Mouse (Mus musculus) E14TG2a.4 (cell line): ENCODE results near the gene Mmgt2.
A peak's percentile ranks its signal among the peaks of the same experiment; 100 is the strongest.

Source experiments
- H3K27me3 ChIP-seq: 2 replicates; pipeline ENCODE4 v1.6.1; 2014; ENCODE audit warnings: low read length, control low read depth; ENCODE audit not compliant: insufficient read depth
- H3K36me3 ChIP-seq: 2 replicates; pipeline ENCODE4 v1.6.1; 2014; ENCODE audit warnings: low read length, control low read depth; ENCODE audit not compliant: insufficient read depth
- H3K4me1 ChIP-seq: replicated peaks from 2 replicates; pipeline ENCODE4 v1.6.1; 2014; ENCODE audit warnings: low read depth, low read length, control low read depth
- H3K4me3 ChIP-seq: replicated peaks from 2 replicates; pipeline ENCODE4 v1.5.1; 2014; ENCODE audit warnings: mild to moderate bottlenecking, low read length
- H3K9me3 ChIP-seq: 2 replicates; pipeline ENCODE4 v1.6.1; 2014; ENCODE audit warnings: low read length, control low read depth
- CTCF ChIP-seq: conservative IDR thresholded peaks from 2 replicates; pipeline ENCODE4 v1.5.1; 2014; ENCODE audit warnings: low read length
- NANOG ChIP-seq: IDR thresholded peaks from 2 replicates; pipeline ENCODE4 v1.6.1; 2014; ENCODE audit warnings: borderline replicate concordance, low read length, mixed read lengths
- POU5F1 ChIP-seq: IDR thresholded peaks from 2 replicates; pipeline ENCODE4 v1.6.1; 2014; ENCODE audit warnings: low read length, borderline replicate concordance

Mmgt2 gene

DNA sequence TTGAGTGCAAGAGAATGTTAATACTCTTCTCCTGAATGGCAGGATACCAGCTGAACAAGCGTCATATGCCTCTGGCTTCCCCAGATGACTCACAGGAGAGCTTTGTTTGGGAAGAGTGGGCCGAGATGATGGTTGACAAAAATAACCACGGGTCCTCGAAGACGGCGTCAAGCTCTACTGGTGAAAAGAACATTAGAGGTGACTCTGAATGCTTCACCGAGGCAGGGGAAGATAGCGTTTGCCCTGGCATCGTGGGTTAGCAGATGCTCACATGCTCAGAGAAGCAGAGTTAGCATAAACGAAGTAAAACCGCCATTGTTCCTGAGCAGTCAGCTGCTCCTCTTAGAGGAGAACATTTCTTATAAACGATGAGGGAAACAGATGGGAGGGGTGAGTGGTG, 21.0 kb downstream of the Mmgt2 start:
- TF ChIP-seq POU5F1 = no peak
- no peak for TF ChIP-seq NANOG
- TF ChIP-seq CTCF = no peak
- H3K36me3 ChIP-seq = no peaks in the 10 kb centered on the region; the same call in 1 of the 2 replicates
- H3K27me3 ChIP-seq = peaks cover 51% of the 10 kb centered on the region
- H3K4me3 ChIP-seq = no peak overlapping the region
- peaks cover 19% of the 10 kb centered on the region for H3K4me1 ChIP-seq
- H3K9me3 ChIP-seq = no peaks in the 10 kb centered on the region

DNA sequence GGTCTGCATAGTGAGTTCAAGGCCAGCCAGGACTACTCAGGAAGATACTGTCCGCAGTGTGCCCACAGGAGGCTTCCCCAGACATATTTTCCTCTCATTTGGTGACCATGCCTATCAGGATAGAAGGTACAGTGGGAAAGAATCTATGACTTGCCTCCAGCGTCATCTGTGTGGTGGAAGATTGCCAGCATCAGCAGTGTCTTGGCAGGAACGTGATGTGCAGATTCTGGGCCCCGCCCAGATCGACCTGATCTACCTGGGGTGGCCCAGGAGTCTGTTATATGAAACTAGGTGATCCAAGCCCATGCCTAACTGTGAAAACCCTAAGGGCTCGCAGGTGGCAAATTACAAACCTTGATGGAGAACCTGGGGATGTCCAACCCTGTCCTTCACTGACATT, 21.5 kb downstream of the Mmgt2 start:
- no peaks in the 10 kb centered on the region for H3K9me3 ChIP-seq

DNA sequence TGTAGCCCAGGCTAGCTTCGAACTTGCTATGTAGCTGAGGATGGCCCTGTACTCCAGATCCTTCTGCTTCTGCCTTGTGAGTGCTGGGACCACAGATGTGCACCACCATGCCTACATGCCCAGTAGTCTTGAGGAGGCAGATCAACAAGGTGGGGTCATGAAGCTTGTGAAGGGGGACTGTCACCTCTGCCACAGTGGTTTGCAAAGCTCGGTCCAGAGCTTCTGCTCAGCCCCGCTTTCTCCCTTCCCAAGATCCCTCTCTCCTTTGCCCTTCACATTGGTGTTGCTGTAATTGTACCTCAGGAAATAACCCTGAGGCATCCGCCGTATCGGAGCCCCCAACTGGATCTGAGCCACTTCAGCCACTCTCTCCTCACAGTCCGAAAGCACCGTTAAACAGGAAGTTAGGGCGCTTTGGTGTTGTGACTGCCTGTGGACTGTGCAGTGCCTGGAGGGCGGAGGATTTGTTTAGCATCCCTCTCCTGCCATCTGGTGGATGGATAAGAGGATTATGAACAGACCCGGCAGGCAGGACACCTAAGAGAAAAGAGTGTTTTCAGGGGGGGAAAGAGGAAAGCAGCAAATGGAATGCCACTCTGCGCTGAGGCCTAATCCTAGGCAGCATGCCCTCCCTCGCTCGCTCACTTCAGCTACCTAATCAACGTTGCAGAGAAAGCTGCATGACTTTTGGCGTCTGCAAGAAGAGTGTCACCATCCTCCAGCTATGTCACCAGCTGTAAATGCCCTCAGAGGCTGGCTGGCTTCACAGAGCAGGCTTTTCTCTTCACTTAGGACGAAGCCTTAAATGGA, 27.2 kb downstream of the Mmgt2 start:
- Histone ChIP-seq H3K9me3 (no peaks in the 10 kb centered on the region), H3K36me3 (no peaks in the 10 kb centered on the region), H3K27me3 (peaks cover 11% of the 10 kb centered on the region), H3K4me3 (no peak overlapping the region; the same call in 1 of the 2 replicates), H3K4me1 (peaks cover 16% of the 10 kb centered on the region; the same call in 1 of the 2 replicates)
- TF ChIP-seq NANOG = no peak
- TF ChIP-seq CTCF = peak; percentile 38
- TF ChIP-seq POU5F1 = no peak

More for the DNA sequence above, 21.5 kb downstream of the Mmgt2 start:
- peaks cover 18% of the 10 kb centered on the region for H3K4me1 ChIP-seq
- H3K36me3 ChIP-seq = no peaks in the 10 kb centered on the region; the same call in 1 of the 2 replicates
- H3K4me3 ChIP-seq = no peak overlapping the region
- no peak for TF ChIP-seq POU5F1
- TF ChIP-seq CTCF = no peak
- TF ChIP-seq NANOG = no peak
- H3K27me3 ChIP-seq = peaks cover 45% of the 10 kb centered on the region

DNA sequence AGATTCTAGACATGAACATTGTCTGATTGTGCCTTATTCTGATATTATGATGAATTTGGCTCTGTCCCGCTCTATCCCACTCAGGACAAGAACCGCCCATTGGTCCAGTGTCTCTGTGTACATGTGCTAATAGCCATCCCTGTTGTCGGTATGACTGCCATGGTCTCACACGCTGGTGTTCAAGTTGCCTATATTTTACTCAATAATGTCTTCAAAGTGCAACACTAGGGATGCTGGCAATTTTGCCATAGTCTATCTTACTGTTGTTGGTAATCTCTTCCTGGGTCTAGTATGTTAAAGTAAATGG, 27.8 kb downstream of the Mmgt2 start:
- no peak for TF ChIP-seq CTCF
- no peak for TF ChIP-seq POU5F1
- no peak for TF ChIP-seq NANOG

GRCm38 (mm10) chr11:62678778-62679354, 30.4 kb downstream of the Mmgt2 start:
- Histone ChIP-seq H3K4me3 (no peak overlapping the region), H3K4me1 (peaks cover 16% of the 10 kb centered on the region; the same call in 1 of the 2 replicates), H3K36me3 (no peaks in the 10 kb centered on the region), H3K27me3 (no peaks in the 10 kb centered on the region), H3K9me3 (no peaks in the 10 kb centered on the region)
- TF ChIP-seq NANOG (no peak), POU5F1 (no peak), CTCF (no peak)

More for the DNA sequence above, 27.8 kb downstream of the Mmgt2 start:
- Histone ChIP-seq H3K9me3 (no peaks in the 10 kb centered on the region), H3K4me1 (peaks cover 16% of the 10 kb centered on the region; the same call in 1 of the 2 replicates), H3K36me3 (no peaks in the 10 kb centered on the region), H3K4me3 (no peak overlapping the region), H3K27me3 (0 out of 2 replicates have a peak, but pooled peaks cover 7% of the 10 kb centered on the region)

DNA sequence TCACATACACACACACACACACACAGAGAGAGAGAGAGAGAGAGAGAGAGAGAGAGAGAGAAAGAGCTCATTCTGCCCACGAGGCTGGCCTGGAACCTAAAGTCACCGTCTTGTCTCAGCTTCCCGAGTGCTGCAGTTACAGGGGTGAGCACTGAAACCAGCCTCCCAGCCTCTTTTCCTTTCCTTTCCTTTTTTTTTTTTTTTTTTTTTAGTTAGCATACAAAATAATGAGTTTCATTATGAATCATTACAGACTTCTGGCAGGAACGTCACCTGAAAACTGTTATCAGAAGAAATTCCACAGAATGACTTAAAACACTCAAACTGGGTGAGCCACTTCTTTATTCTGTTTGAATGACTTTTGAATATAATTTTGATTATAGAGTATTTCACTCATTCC, 31.5 kb downstream of the Mmgt2 start:
- Histone ChIP-seq H3K4me3 (no peak overlapping the region), H3K36me3 (no peaks in the 10 kb centered on the region), H3K27me3 (no peaks in the 10 kb centered on the region), H3K4me1 (peaks cover 13% of the 10 kb centered on the region; the same call in 1 of the 2 replicates), H3K9me3 (no peaks in the 10 kb centered on the region)
- TF ChIP-seq POU5F1 (no peak), CTCF (no peak), NANOG (no peak)

DNA sequence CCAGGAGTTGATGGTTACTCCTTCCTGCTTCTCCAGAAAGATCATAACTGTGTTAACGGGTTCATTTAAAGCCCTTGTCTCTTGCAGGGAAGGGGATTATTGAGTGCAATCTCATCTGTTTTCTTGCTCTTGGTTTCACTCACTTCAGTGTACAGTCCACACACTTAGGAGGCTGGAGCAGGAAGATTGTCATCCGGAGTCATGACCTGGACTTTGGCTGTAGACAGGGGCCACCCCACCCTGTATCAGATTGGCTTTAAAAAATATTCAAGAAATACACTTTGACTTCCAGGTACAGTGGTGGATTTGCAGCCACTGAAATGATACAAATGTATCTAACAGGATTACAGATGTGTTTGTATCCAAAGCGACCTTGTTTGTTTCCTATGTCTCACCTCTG, 43.1 kb downstream of the Mmgt2 start:
- Histone ChIP-seq H3K27me3 (peaks cover 3% of the 10 kb centered on the region; the same call in 1 of the 2 replicates), H3K36me3 (no peaks in the 10 kb centered on the region), H3K4me1 (peaks cover 7% of the 10 kb centered on the region; the same call in 1 of the 2 replicates), H3K9me3 (0 out of 2 replicates have a peak, but pooled peaks cover 3% of the 10 kb centered on the region), H3K4me3 (no peak overlapping the region)
- TF ChIP-seq NANOG (no peak), POU5F1 (no peak), CTCF (no peak)

- 0 out of 2 replicates have a peak, but pooled peaks cover 3% of the 10 kb centered on the region for H3K9me3 ChIP-seq
- no peaks in the 10 kb centered on the region for H3K36me3 ChIP-seq
- peaks cover 3% of the 10 kb centered on the region; the same call in 1 of the 2 replicates for H3K27me3 ChIP-seq
- no peak for TF ChIP-seq NANOG
- TF ChIP-seq CTCF = peak; percentile 56
- TF ChIP-seq POU5F1 = no peak
- H3K4me1 ChIP-seq = peaks cover 7% of the 10 kb centered on the region; the same call in 1 of the 2 replicates
- H3K4me3 ChIP-seq = no peak overlapping the region
These were observed 45.1 kb downstream of the Mmgt2 start for GRCm38 (mm10) chr11:62693299-62694184.
